Mouse (Mus musculus) activated CD4-positive, CD25-positive, alpha-beta regulatory T cell, adult 4 months (primary cell): ENCODE results near the gene Timm9. TPM values are rescaled to one million over a fixed set of nuclear protein-coding genes. Genes with fewer than 3 reads are reported as not detected.
"Not testable (repeated sequence)": the region's sequence is repeated elsewhere in the genome, so short reads cannot be mapped to it uniquely, and the experiment has no call there.

Source experiments
- ATAC-seq: one replicate; pipeline ENCODE4 v1.8.0; 2017
- polyA plus RNA-seq, 2 experiments: library from polyadenylated mRNA; unstranded; fragments of 100-300 nt; shearing (Covaris generic); gene quantifications; one replicate each; pipeline ENCODE4 v1.2.1; 2017

Gene Timm9
- polyA plus RNA-seq, 2 experiments from 2014 or later: 33.1 to 38.3 TPM

GRCm38 (mm10) chr12:71104275-71104674 lies 32.2 kb downstream of the Timm9 start:
- ATAC-seq: not testable (repeated sequence)

- ATAC-seq: no peak
Measured at GRCm38 (mm10) chr12:71086331-71086730, 50.2 kb downstream of the Timm9 start.

Other genes starting within 250 kb of the Timm9 start
- gene Actr10, start 198.8 kb downstream of the Timm9 start, polyA plus RNA-seq: 100 to 1,000 TPM; 216 to 267 TPM
- 100 to 1,000 TPM; 350 to 389 TPM for gene Psma3, start 162.1 kb downstream of the Timm9 start, polyA plus RNA-seq
- gene Arid4a, start 120.7 kb downstream of the Timm9 start, polyA plus RNA-seq: 10 to 100 TPM; 80.2 to 95.9 TPM
- gene Tomm20l, start 25.3 kb downstream of the Timm9 start, polyA plus RNA-seq: not detected
- gene 2700049A03Rik, start 164 bp upstream of the Timm9 start, polyA plus RNA-seq: 10 to 100 TPM in 1 of 2 experiments, 1 to 10 TPM in 1; 8.0 to 10.8 TPM
- under 1 TPM in 1 of 2 experiments, not detected in 1; 0.13 TPM for gene Dact1, start 173.2 kb upstream of the Timm9 start, polyA plus RNA-seq